Mouse (Mus musculus): ENCODE measurements at regions not wholly inside any gene's neighbourhood (a gene's known extent, or its start where the extent isn't known, plus 50 kb on each side); places are given as distances from the start of the nearest gene placed in this dataset.

DNA sequence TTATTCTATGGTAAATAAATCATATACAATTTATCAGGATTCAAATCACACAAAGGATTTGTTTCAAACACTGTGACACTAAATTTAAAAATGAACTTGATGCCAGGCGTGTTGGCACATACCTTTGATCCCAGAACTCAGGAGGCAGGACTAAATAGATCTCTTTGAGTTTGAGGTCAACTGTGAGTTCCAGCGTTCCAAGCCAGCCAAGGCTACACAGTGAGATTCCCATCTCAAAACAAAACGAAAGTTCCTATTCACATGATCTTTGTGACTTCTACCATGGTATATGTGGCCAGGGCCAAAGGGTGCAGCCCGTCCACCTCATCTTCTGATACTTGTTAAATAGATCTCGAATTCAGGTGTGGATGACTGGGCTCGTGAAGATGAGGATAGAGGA, 216.9 kb upstream of the Dio3 start:
- TF ChIP-seq GATA1 (IDR thresholded peaks at IDR 0.05; ENCODE audit: low read length) (no peak), TAL1 (IDR thresholded peaks at IDR 0.05; ENCODE audit: low read length) (no peak)

Data from erythroblast, embryonic 14.5 days (primary cell).